Mouse (Mus musculus) megakaryocyte, embryonic 14.5 days (primary cell): ENCODE data around the gene Gm20388.

Source experiments
- FLI1 ChIP-seq: IDR thresholded peaks from 2 replicates; pipeline ENCODE4 v1.6.1; 2012; ENCODE audit warnings: low read length, inconsistent platforms, mixed read lengths
- GATA1 ChIP-seq: IDR thresholded peaks from 3 replicates; pipeline ENCODE4 v1.6.1; 2012; ENCODE audit warnings: mixed read lengths, low read length, inconsistent platforms, borderline replicate concordance

- TF ChIP-seq GATA1: no peak
- no peak for TF ChIP-seq FLI1
These were observed 1161.9 kb downstream of the Gm20388 start for GRCm38 (mm10) chr8:121072406-121073130.
